Mouse (Mus musculus) neural tube, embryonic 13.5 days (tissue): ENCODE results near the gene Tsku. TPM values are rescaled to one million over a fixed set of nuclear protein-coding genes. Genes with fewer than 3 reads are reported as not detected.

ENCODE experiments used
- ATAC-seq: fragments of 200-750 bp; cut with Nextera tagmentation; 2 replicates; pipeline ENCODE4 v1.8.0; 2017; ENCODE audit warnings: low read depth, mild to moderate bottlenecking, moderate TSS enrichment, moderate library complexity
- H3K27ac ChIP-seq: fragments of 300-500 bp; sonication (generic); replicated peaks from 2 replicates; pipeline ENCODE4 v1.5.1; 2015; ENCODE audit warnings: moderate library complexity, mild to moderate bottlenecking, inconsistent platforms
- H3K27me3 ChIP-seq: fragments of 300-500 bp; sonication (generic); 2 replicates; pipeline ENCODE4 v1.6.1; 2015; ENCODE audit warnings: mild to moderate bottlenecking, inconsistent platforms
- H3K36me3 ChIP-seq: fragments of 300-500 bp; sonication (generic); 2 replicates; pipeline ENCODE4 v1.6.1; 2015; ENCODE audit warnings: mild to moderate bottlenecking, inconsistent platforms
- H3K4me1 ChIP-seq: fragments of 300-500 bp; sonication (generic); replicated peaks from 2 replicates; pipeline ENCODE4 v1.6.1; 2015; ENCODE audit warnings: inconsistent platforms
- H3K4me2 ChIP-seq: fragments of 300-500 bp; sonication (generic); 2 replicates; pipeline ENCODE4 v1.6.1; 2015; ENCODE audit warnings: inconsistent platforms, mild to moderate bottlenecking, moderate library complexity
- H3K4me3 ChIP-seq: fragments of 300-500 bp; sonication (generic); 2 replicates; pipeline ENCODE4 v1.5.1; 2015; ENCODE audit warnings: mild to moderate bottlenecking, inconsistent platforms
- H3K9ac ChIP-seq: fragments of 300-500 bp; sonication (generic); 2 replicates; pipeline ENCODE4 v1.6.1; 2015; ENCODE audit warnings: moderate library complexity, mild to moderate bottlenecking, inconsistent platforms
- H3K9me3 ChIP-seq: fragments of 300-500 bp; sonication (generic); 2 replicates; pipeline ENCODE4 v1.6.1; 2016; ENCODE audit warnings: inconsistent platforms
- WGBS: fragments of 180-500 bp; shearing (Covaris S2); methylation state at CpG from one replicate; pipeline ENCODE4 v1.1.7; 2015; 5-methylcytosine and 5-hydroxymethylcytosine counted together
- polyA plus RNA-seq: library from polyadenylated mRNA; unstranded; fragments of >200 nt; fragmentation: Nextera tagmentation; extraction: Ambion mirVana; gene quantifications from 2 replicates; pipeline ENCODE4 v1.2.1, GENCODE M21; 2015

Gene Tsku
- 6.9 and 8.1 TPM in 2 replicates for polyA plus RNA-seq

DNA sequence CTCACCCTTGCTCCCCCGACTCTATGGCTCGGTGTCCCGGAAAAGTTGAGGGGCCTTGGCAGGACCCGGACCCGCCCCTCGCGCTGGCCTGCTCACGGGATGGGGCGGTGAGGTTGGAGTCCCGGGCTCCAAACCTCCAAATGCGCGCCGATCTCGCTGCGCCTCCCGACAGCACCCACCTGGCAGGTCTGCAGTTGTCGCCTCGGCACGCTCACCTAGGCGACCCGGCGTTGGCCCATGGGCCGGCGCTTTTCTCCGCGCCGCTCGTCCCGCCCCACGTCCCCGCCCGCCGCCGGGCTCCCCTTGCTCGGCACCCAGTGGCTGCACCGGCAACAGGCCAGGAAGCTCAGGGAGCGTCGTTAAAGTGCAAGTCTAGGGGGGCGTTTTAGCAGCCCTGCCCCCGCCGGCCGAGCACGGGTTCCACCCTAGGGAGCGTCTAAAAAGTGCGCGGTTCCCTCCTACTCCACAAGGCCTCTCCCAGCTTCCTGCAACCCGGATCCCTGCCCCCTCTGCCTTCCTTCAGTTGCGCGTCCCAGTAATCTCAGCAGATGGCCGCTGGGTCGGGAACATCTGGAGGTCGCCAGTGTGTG, at the start of gene Tsku:
TSS of gene Tsku (minus strand) at position 266 of the 590 bp plus-strand sequence.
- Histone ChIP-seq H3K4me1 (peaks cover 51% of the 10 kb centered on the region), H3K4me2 (peak within 1 kb of the TSS; percentile 74), H3K36me3 (no peaks in the 10 kb centered on the region), H3K9me3 (no peaks in the 10 kb centered on the region; the same call in 1 of the 2 replicates), H3K27ac (peak within 1 kb of the TSS; percentile 81), H3K4me3 (peak within 1 kb of the TSS; percentile 82), H3K27me3 (no peaks in the 10 kb centered on the region), H3K9ac (peak within 1 kb of the TSS; percentile 85)
- ATAC-seq = peak; percentile 92
- under 1% methylated on average over 52 of the region's 52 CpGs for WGBS

DNA sequence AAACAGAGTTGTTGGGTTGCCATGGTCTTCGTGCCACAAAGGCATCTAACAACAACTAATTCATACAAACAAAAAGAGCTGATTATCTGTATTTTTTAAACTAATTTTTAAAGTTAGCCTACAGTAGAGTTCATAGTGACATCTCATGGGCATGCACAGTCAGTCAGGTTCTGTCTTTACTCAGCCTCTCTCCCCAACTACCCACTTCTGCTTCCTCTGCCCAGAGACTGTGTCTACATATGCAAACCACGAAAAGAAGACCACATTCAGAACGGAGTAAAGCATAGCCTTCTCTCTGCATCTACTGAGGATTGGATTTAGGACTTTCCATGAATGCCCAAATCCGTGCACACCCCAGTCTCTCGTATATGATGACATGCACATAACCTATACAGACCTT, 46.5 kb upstream of the Tsku start:
- Histone ChIP-seq H3K4me3 (no peak overlapping the region), H3K9me3 (no peaks in the 10 kb centered on the region), H3K9ac (no peak overlapping the region), H3K4me2 (no peak overlapping the region), H3K27ac (no peak overlapping the region), H3K4me1 (peaks cover 19% of the 10 kb centered on the region), H3K27me3 (no peaks in the 10 kb centered on the region), H3K36me3 (no peaks in the 10 kb centered on the region)
- 89% methylated on average over 5 of the region's 5 CpGs for WGBS
- ATAC-seq = no peak

DNA sequence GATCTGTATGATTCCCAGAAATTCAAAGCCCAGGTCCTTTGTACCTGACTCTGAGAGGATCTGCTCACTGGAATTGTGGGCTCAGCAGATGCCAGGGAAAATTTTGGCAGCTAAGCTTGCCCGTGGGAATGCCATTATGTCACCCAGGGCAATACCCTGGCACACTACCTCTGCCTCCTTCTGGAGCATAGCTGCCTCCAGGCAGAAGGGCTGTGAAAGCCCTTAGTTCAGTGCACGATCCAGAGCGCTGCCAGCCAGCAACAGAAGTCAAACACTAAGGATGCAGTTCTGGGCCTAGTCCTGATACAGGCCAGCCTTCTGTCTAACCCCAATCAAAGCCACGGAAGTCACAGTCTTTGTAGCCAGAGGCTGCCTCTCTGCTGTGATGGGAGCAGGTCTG, 42.9 kb upstream of the Tsku start:
- 0 out of 2 replicates have a peak, but pooled peaks cover 6% of the 10 kb centered on the region for H3K9me3 ChIP-seq
- peak overlapping the region; percentile 1; the same call in 1 of the 2 replicates for H3K9ac ChIP-seq
- H3K4me2 ChIP-seq = no peak overlapping the region
- peaks cover 22% of the 10 kb centered on the region for H3K4me1 ChIP-seq
- no peak overlapping the region for H3K4me3 ChIP-seq
- WGBS = 59% methylated on average over 4 of the region's 4 CpGs
- H3K27me3 ChIP-seq = no peaks in the 10 kb centered on the region
- H3K27ac ChIP-seq = peak overlapping the region; percentile 25
- no peaks in the 10 kb centered on the region for H3K36me3 ChIP-seq
- peak; percentile 72; the same call in 1 of the 2 replicates for ATAC-seq

DNA sequence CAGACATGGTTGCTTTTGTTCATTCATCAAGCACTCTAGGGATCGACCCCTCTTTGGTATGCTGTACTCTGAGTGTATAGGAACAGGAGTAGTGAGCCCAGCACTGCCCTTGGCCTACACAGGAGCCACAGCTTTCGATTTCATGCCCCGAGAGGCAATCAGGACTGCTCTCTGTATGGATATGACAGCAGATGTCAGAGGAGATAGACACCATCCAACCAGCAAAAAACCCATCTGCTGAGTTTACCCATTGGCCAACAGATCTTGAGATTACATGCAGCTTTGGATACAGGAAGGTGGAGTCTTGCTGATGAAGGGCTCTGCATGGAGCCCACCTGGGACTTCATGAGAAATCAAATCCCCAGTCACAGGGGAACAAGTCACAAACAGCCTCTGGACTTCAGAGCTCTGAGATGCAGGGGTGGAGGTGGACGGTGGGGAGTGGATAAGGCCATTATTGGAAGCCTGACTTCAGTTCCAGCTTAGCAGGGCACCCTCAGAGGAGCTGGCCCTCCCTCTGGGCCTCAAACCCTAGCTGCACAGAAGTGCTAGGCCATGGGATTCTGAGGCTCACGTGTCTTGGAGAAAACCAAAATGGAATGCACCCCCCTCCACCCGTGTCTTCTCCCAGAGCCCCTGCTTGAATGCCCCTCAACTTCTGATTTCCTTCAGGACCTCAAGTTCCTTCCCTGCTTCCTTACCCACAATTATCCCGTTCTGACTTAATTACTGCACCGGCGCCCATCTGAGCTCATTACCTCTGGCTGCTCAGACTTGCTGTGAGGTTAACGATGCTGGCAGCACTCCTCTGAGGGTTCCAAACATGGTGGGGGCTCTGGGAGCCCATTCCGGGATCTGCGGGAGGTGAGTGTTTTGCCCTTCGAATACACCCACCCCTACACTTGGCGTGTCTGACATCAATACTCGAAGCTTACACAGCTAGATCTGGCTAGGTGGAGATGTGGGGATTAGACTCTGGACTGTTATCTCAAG, 41.8 kb upstream of the Tsku start:
- Histone ChIP-seq H3K4me1 (peaks cover 22% of the 10 kb centered on the region), H3K27me3 (no peaks in the 10 kb centered on the region), H3K4me3 (no peak overlapping the region), H3K9me3 (0 out of 2 replicates have a peak, but pooled peaks cover 6% of the 10 kb centered on the region), H3K9ac (no peak overlapping the region), H3K27ac (no peak overlapping the region), H3K36me3 (no peaks in the 10 kb centered on the region), H3K4me2 (no peak overlapping the region)
- WGBS = 55% methylated on average over 15 of the region's 15 CpGs
- peak; percentile 78 for ATAC-seq

DNA sequence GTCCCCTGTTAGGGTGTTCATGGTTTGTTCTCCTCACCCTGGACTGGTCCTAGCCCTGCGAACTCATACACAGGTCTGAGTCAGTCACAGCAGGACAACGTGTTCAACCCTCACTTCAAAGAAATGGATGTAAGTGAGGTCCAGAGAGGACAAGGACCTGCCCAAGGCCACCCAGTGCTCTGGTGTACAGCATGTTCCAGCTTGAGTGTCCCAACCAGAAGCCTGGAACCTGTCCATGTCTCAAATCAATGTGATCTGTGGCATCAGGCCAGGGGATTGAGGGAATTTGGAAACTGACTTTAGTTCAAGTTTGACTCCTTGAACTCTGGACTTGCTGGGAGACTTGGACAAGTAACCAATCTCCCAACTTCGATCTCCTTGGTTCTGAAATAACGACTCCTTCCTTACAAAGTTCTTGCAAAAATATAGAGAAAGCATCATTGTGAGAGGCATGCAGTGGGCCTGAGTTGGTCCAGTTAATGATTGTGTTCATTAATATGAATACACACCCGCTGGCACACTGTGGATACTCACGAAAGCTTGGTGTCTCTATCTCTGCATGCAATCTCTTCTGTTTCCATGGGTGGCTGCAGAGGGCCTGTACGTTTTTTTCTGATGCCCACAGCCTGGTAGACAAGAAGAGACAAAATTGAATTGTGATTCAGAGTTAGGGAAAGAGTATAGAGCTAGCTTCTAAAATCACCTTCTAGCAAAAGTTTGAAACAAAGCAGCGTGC, 31.5 kb upstream of the Tsku start:
- Histone ChIP-seq H3K4me3 (no peak overlapping the region), H3K27me3 (no peaks in the 10 kb centered on the region), H3K4me1 (peaks cover 15% of the 10 kb centered on the region), H3K27ac (no peak overlapping the region), H3K9me3 (no peaks in the 10 kb centered on the region; the same call in 1 of the 2 replicates), H3K4me2 (no peak overlapping the region), H3K9ac (no peak overlapping the region), H3K36me3 (no peaks in the 10 kb centered on the region)
- 87% methylated on average over 8 of the region's 8 CpGs for WGBS
- ATAC-seq = no peak

DNA sequence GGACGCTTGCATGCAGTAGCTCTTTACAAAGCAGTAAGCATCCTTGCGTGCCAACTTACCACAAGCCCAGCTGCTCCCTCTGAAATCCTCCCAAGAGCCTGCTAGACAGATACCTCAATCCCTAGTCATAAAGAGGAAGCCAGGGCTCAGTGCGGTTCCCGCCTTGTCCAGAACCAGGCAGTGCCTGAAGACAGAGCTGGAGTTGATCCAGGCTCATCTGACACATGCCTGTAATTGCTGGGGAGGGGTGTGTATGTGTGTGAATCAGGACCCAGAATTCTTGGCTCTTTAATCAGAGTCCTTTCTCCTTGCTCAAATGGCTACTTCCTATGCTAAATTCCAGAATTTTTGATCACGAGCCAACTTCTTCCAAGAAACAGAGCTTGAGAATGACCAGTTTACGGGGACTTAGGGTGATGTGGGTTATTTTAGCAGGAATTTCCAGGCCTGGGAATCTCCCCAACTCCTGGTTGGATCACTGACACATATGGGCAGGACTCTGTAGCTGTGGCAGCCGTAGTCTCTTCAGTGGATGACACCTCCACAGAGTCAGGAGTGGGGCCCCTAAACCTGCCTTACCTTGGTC, 30.3 kb upstream of the Tsku start:
- Histone ChIP-seq H3K36me3 (no peaks in the 10 kb centered on the region), H3K4me3 (no peak overlapping the region), H3K4me2 (no peak overlapping the region), H3K27me3 (no peaks in the 10 kb centered on the region), H3K9ac (no peak overlapping the region), H3K4me1 (peaks cover 15% of the 10 kb centered on the region), H3K9me3 (no peaks in the 10 kb centered on the region; the same call in 1 of the 2 replicates), H3K27ac (no peak overlapping the region)
- WGBS = 76% methylated on average over 7 of the region's 7 CpGs
- ATAC-seq = peak; percentile 67; the same call in 1 of the 2 replicates

DNA sequence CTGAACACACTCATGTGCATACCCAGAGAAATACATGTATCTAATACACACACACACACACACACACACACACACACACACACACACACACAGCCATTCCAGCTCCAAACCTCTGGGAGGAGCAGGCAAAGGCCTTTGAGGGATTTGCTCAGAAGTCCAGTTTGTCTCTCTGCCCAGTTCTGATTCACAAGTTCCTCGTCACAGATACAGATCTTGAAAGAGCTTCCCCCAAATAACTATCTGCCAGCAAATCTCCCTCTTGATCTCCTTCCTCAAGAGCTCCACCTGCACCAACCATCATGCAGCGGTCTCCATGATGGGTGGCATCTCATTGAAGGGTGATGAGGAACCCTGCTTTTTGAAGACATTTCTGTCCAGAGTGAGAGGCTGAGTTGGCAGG, 29.4 kb upstream of the Tsku start:
- H3K9ac ChIP-seq = no peak overlapping the region
- H3K4me2 ChIP-seq = no peak overlapping the region
- H3K27ac ChIP-seq = no peak overlapping the region
- H3K9me3 ChIP-seq = no peaks in the 10 kb centered on the region; the same call in 1 of the 2 replicates
- H3K36me3 ChIP-seq = no peaks in the 10 kb centered on the region
- H3K4me3 ChIP-seq = no peak overlapping the region
- peaks cover 15% of the 10 kb centered on the region for H3K4me1 ChIP-seq
- WGBS = 92% methylated on average over 2 of the region's 2 CpGs
- H3K27me3 ChIP-seq = no peaks in the 10 kb centered on the region
- no peak for ATAC-seq

DNA sequence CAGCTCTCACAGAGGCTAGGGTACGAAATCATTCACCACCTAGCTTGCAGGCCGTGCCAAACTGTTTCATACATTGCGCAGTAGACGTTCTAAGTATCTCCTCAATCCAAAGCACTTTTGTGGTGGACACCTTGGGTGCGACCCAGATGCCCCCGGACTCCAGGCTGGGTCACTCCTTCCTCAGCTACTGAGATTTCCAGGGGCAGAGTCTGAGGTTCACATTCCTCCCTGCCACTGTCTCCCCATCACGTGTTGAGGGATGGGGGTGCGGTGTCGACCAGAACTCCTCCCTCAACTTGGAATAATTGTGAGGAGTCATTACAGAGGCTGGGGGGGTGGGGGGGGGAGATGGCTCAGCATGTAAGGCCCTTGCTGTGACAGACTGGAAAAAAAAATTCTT, 28.5 kb upstream of the Tsku start:
- no peak overlapping the region for H3K4me3 ChIP-seq
- H3K9ac ChIP-seq = no peak overlapping the region
- H3K4me1 ChIP-seq = peaks cover 15% of the 10 kb centered on the region
- no peaks in the 10 kb centered on the region for H3K36me3 ChIP-seq
- no peaks in the 10 kb centered on the region; the same call in 1 of the 2 replicates for H3K9me3 ChIP-seq
- no peak for ATAC-seq
- H3K27me3 ChIP-seq = no peaks in the 10 kb centered on the region
- no peak overlapping the region for H3K4me2 ChIP-seq
- peak overlapping the region; percentile 23; the same call in 1 of the 2 replicates for H3K27ac ChIP-seq
- 86% methylated on average over 9 of the region's 9 CpGs for WGBS

DNA sequence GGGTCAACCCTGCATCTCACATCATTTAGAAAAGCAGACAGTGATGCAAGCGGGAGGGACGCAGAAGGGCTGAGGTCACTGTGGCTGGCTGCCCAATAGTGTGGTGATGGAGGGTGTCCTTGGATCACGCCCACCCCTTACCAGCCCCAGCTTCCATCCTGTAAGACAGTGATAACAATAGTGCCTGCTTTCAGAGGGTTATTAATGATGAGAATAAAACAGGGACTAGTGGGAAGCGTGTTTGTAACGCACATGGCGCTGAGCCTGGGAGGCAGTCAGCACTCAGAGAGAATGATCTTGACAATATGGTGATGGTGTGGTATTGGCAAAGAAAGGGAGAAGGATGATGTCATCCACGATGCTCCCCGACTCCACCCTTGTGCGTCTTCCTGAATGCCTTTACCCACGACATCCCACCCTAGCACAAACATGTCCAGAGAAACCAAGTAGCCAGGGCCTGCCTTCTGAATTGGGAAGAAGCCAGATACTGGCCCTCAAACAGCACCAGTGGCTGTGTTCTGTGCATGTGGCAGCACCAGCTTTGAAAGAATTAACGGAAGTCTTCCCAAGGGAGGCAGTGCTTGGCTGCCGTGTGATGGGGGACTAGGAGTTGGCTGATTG, 27.9 kb upstream of the Tsku start:
- Histone ChIP-seq H3K27me3 (no peaks in the 10 kb centered on the region), H3K4me3 (no peak overlapping the region), H3K36me3 (no peaks in the 10 kb centered on the region), H3K4me1 (peaks cover 15% of the 10 kb centered on the region), H3K4me2 (no peak overlapping the region), H3K27ac (peak overlapping the region; percentile 23), H3K9me3 (no peaks in the 10 kb centered on the region; the same call in 1 of the 2 replicates), H3K9ac (peak overlapping the region; percentile 3; the same call in 1 of the 2 replicates)
- ATAC-seq = no peak
- WGBS = 63% methylated on average over 12 of the region's 12 CpGs

DNA sequence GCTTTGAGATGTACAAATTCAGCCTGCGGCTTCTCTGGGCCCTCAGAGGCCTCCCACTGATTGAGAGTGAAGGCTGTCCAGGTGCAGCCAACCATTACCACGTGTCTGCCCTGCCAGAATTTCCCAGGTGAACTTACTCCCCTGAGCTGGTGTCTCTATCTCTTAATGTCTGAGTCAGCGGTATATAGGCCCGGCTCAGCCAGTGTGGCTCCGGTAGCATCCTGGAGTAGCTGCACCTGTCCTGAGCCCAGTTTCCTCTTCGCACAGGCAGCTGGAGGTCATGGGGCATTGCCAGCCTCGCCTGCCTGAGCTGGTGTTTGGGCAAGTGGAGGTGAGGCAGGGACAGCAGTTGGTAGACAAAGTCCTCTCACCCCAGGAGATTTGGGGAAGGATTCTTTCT, 26.1 kb upstream of the Tsku start:
- H3K9ac ChIP-seq = no peak overlapping the region
- H3K27me3 ChIP-seq = no peaks in the 10 kb centered on the region
- WGBS = 85% methylated on average over 7 of the region's 7 CpGs
- H3K4me1 ChIP-seq = peaks cover 18% of the 10 kb centered on the region
- H3K27ac ChIP-seq = no peak overlapping the region
- H3K9me3 ChIP-seq = no peaks in the 10 kb centered on the region
- no peak overlapping the region for H3K4me3 ChIP-seq
- no peaks in the 10 kb centered on the region for H3K36me3 ChIP-seq
- no peak for ATAC-seq
- H3K4me2 ChIP-seq = no peak overlapping the region

DNA sequence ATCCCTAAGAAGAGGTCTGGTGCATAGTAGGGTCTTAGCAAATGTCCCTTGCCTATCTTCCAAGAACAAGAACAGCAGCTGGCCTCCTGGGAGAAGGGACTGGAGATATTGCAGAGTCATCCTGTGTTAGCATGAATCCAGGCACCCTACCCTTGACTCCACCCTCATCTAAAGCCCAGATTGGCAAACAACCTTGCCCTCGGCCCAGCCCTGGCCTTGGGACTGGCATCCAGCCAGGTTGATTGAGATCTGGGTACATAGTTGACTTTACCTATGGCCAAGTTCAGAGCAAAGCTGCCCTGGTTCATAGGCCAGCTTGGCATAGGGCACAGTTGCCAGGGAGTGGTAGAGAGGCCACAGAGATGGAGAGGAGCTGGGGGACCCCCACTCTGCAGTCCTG, 24.0 kb upstream of the Tsku start:
- no peak for ATAC-seq
- no peak overlapping the region for H3K27ac ChIP-seq
- no peaks in the 10 kb centered on the region for H3K27me3 ChIP-seq
- H3K4me2 ChIP-seq = no peak overlapping the region
- peaks cover 19% of the 10 kb centered on the region for H3K4me1 ChIP-seq
- no peak overlapping the region for H3K4me3 ChIP-seq
- H3K36me3 ChIP-seq = no peaks in the 10 kb centered on the region
- H3K9ac ChIP-seq = no peak overlapping the region
- no peaks in the 10 kb centered on the region for H3K9me3 ChIP-seq
- WGBS = 76% methylated on average over 1 of the region's 1 CpGs
